Mouse (Mus musculus) kidney, postnatal 0 days (tissue): ENCODE results near the gene Zfp637. TPM values are rescaled to one million over a fixed set of nuclear protein-coding genes. Genes with fewer than 3 reads are reported as not detected.

ENCODE experiments used
- ATAC-seq: fragments of 200-750 bp; cut with Nextera tagmentation; replicated peaks from 2 replicates; pipeline ENCODE4 v1.8.0; 2017; ENCODE audit warnings: low read depth, moderate number of reproducible peaks, moderate TSS enrichment, moderate library complexity; ENCODE audit not compliant: low FRiP score
- DNase-seq: peaks from one replicate; pipeline ENCODE4 v3.0.0-alpha.2; 2016; ENCODE audit warnings: low spot score
- H3K27ac ChIP-seq: fragments of 300-500 bp; sonication (generic); 2 replicates; pipeline ENCODE4 v1.5.1; 2014; ENCODE audit warnings: mild to moderate bottlenecking
- H3K27me3 ChIP-seq: fragments of 300-500 bp; sonication (generic); 2 replicates; pipeline ENCODE4 v1.6.1; 2014; ENCODE audit warnings: low read length, mixed read lengths; ENCODE audit not compliant: insufficient read depth
- H3K36me3 ChIP-seq: fragments of 300-500 bp; sonication (generic); 2 replicates; pipeline ENCODE4 v1.6.1; 2014; ENCODE audit warnings: low read length, mixed read lengths; ENCODE audit not compliant: insufficient read depth
- H3K4me1 ChIP-seq: fragments of 300-500 bp; sonication (generic); replicated peaks from 2 replicates; pipeline ENCODE4 v1.6.1; 2014; ENCODE audit warnings: antibody characterized with exemption, low read length, mixed read lengths; ENCODE audit not compliant: insufficient read depth
- H3K4me2 ChIP-seq: fragments of 300-500 bp; sonication (generic); 2 replicates; pipeline ENCODE4 v1.6.1; 2014; ENCODE audit warnings: mild to moderate bottlenecking, low read length, moderate library complexity, mixed read lengths
- H3K4me3 ChIP-seq: fragments of 300-500 bp; sonication (generic); replicated peaks from 2 replicates; pipeline ENCODE4 v1.5.1; 2014; ENCODE audit warnings: low read depth, low read length
- H3K9ac ChIP-seq: fragments of 300-500 bp; sonication (generic); 2 replicates; pipeline ENCODE4 v1.6.1; 2014; ENCODE audit warnings: low read depth, low read length
- H3K9me3 ChIP-seq: fragments of 300-500 bp; sonication (generic); replicated peaks from 2 replicates; pipeline ENCODE4 v1.6.1; 2016; ENCODE audit warnings: low read length, inconsistent platforms, mixed read lengths
- CTCF ChIP-seq: IDR thresholded peaks from 2 replicates; pipeline ENCODE4 v1.5.1; 2016; ENCODE audit warnings: antibody characterized with exemption, low read depth, mild to moderate bottlenecking, moderate library complexity
- WGBS: fragments of 180-500 bp; shearing (Covaris S2); extraction: QIAGEN DNeasy Blood & Tissue Kit; methylation state at CpG from one replicate; pipeline ENCODE4 v1.1.7; 2014; 5-methylcytosine and 5-hydroxymethylcytosine counted together
- polyA plus RNA-seq: library from polyadenylated mRNA; unstranded; fragments of >200 nt; fragmentation: Nextera tagmentation; extraction: Ambion mirVana; gene quantifications from 2 replicates; pipeline ENCODE4 v1.2.1, GENCODE M21; 2015

Gene Zfp637
- polyA plus RNA-seq, 1 experiment from 2014 or later, result 93.5 TPM

DNA sequence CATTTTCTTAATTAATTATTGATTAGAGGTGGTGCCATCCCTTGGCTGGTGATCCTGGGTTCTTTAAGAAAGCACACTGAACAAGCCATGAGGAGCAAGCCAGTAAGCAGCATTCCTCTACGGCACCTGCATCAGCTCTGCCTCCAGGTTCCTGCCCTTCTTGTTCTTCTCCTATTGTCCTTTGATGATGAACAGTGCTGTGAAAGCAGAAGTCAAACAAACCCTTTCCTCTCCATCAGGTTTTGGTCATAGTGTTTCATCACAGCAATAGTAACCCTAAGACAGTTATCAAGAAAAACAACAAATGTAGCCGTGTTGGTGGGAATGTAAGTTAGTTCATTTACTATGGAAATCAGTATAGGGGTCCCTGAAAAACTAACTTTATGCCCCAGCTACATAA, 52.5 kb downstream of the Zfp637 start:
- no peak for ATAC-seq
- no peak overlapping the region for H3K27ac ChIP-seq
- H3K4me1 ChIP-seq, result no peaks in the 10 kb centered on the region
- no peaks in the 10 kb centered on the region for H3K36me3 ChIP-seq
- H3K27me3 ChIP-seq, result no peaks in the 10 kb centered on the region
- DNase-seq, result no peak
- H3K9me3 ChIP-seq, result no peaks in the 10 kb centered on the region
- no peak overlapping the region for H3K9ac ChIP-seq
- H3K4me2 ChIP-seq, result no peak overlapping the region
- no peak for TF ChIP-seq CTCF
- no peak overlapping the region for H3K4me3 ChIP-seq
- 80% methylated on average over 2 of the region's 2 CpGs for WGBS

Other genes starting within 250 kb of the Zfp637 start
- 9.0 and 11.0 TPM in 2 replicates for gene Zfp239, start 20.9 kb downstream of the Zfp637 start, polyA plus RNA-seq
- 555 and 598 TPM in 2 replicates for gene Hnrnpf, start 59.1 kb downstream of the Zfp637 start, polyA plus RNA-seq
- 193 and 222 TPM in 2 replicates for gene Fxyd4, start 96.5 kb downstream of the Zfp637 start, polyA plus RNA-seq
- gene Rasgef1a, start 170.3 kb downstream of the Zfp637 start, polyA plus RNA-seq, result 1.4 TPM in 2 replicates